Mouse (Mus musculus) cortical plate, adult 2 months (tissue): ENCODE measurements around the gene Noc3l. TPM values are rescaled to one million over a fixed set of nuclear protein-coding genes. Genes with fewer than 3 reads are reported as not detected.

Experiments
- H3K27ac ChIP-seq: fragments of 200-500 bp; 2 replicates; pipeline ENCODE4 v1.5.1; 2012; ENCODE audit warnings: low read length, control low read depth, inconsistent platforms; ENCODE audit not compliant: insufficient read depth
- H3K4me1 ChIP-seq: fragments of 200-500 bp; 2 replicates; pipeline ENCODE4 v1.6.1; 2011; ENCODE audit warnings: low read length; ENCODE audit not compliant: control insufficient read depth, insufficient read depth
- H3K4me3 ChIP-seq: fragments of 200-500 bp; 2 replicates; pipeline ENCODE4 v1.5.1; 2011; ENCODE audit warnings: mild to moderate bottlenecking, low read length, control low read depth; ENCODE audit not compliant: insufficient read depth
- CTCF ChIP-seq: fragments of 200-500 bp; IDR thresholded peaks from 2 replicates; pipeline ENCODE4 v1.5.1; 2011; ENCODE audit warnings: mild to moderate bottlenecking, control low read depth, low read length; ENCODE audit not compliant: insufficient read depth; ENCODE audit errors: extremely low read depth
- POLR2A ChIP-seq: fragments of 200-500 bp; IDR thresholded peaks from 2 replicates; pipeline ENCODE4 v1.6.1; 2011; ENCODE audit warnings: mild to moderate bottlenecking, low read length, control low read depth; ENCODE audit not compliant: insufficient read depth; ENCODE audit errors: extremely low read depth
- polyA plus RNA-seq: library from polyadenylated mRNA; depleted of rRNA; stranded (reverse); fragments of >200 nt; gene quantifications from 2 replicates; pipeline ENCODE4 v1.2.3, GENCODE M21; 2012; rRNA removed

Gene Noc3l
- polyA plus RNA-seq, 1 experiment, result 8.0 TPM

GRCm38 (mm10) chr19:38766306-38766705 is 52.7 kb downstream of the Noc3l start:
- no peaks in the 10 kb centered on the region for H3K4me1 ChIP-seq
- TF ChIP-seq POLR2A, result no peak
- TF ChIP-seq CTCF, result no peak
- H3K4me3 ChIP-seq, result no peak overlapping the region
- H3K27ac ChIP-seq, result no peak overlapping the region

GRCm38 (mm10) chr19:38760441-38760840 is 58.6 kb downstream of the Noc3l start:
- no peaks in the 10 kb centered on the region for H3K4me1 ChIP-seq
- H3K27ac ChIP-seq, result no peak overlapping the region
- TF ChIP-seq POLR2A (no peak), CTCF (no peak)
- H3K4me3 ChIP-seq, result no peak overlapping the region

GRCm38 (mm10) chr19:38758685-38759472 is 60.2 kb downstream of the Noc3l start:
- no peaks in the 10 kb centered on the region for H3K4me1 ChIP-seq
- TF ChIP-seq CTCF (no peak), POLR2A (no peak)
- H3K4me3 ChIP-seq, result no peak overlapping the region
- no peak overlapping the region for H3K27ac ChIP-seq

- H3K4me3 ChIP-seq, result no peak overlapping the region
- no peaks in the 10 kb centered on the region for H3K4me1 ChIP-seq
- no peak overlapping the region for H3K27ac ChIP-seq
- TF ChIP-seq CTCF (no peak), POLR2A (no peak)
Measured at GRCm38 (mm10) chr19:38758056-38758455, 61.0 kb downstream of the Noc3l start.

- TF ChIP-seq CTCF, result no peak
- no peak for TF ChIP-seq POLR2A
- no peak overlapping the region for H3K27ac ChIP-seq
- no peaks in the 10 kb centered on the region for H3K4me1 ChIP-seq
- H3K4me3 ChIP-seq, result no peak overlapping the region
Measured at GRCm38 (mm10) chr19:38757161-38757560, 61.9 kb downstream of the Noc3l start.

- H3K4me3 ChIP-seq, result no peak overlapping the region
- TF ChIP-seq POLR2A (no peak), CTCF (no peak)
- no peak overlapping the region for H3K27ac ChIP-seq
- H3K4me1 ChIP-seq, result no peaks in the 10 kb centered on the region
Measured at GRCm38 (mm10) chr19:38750192-38750591, 68.8 kb downstream of the Noc3l start.

GRCm38 (mm10) chr19:38746492-38747014 is 72.5 kb downstream of the Noc3l start:
- H3K4me3 ChIP-seq, result no peak overlapping the region
- H3K4me1 ChIP-seq, result no peaks in the 10 kb centered on the region
- H3K27ac ChIP-seq, result no peak overlapping the region
- TF ChIP-seq POLR2A, result no peak

- no peak for TF ChIP-seq CTCF
- TF ChIP-seq POLR2A, result no peak
- Histone ChIP-seq H3K4me3 (no peak overlapping the region), H3K4me1 (no peaks in the 10 kb centered on the region), H3K27ac (no peak overlapping the region)
Measured at GRCm38 (mm10) chr19:38745810-38746491, 73.1 kb downstream of the Noc3l start.

GRCm38 (mm10) chr19:38744546-38744945 is 74.5 kb downstream of the Noc3l start:
- no peaks in the 10 kb centered on the region for H3K4me1 ChIP-seq
- no peak overlapping the region for H3K27ac ChIP-seq
- no peak overlapping the region for H3K4me3 ChIP-seq
- TF ChIP-seq POLR2A (no peak), CTCF (no peak)

Other genes starting within 250 kb of the Noc3l start
- 6.9 and 7.0 TPM in 2 replicates for gene Tbc1d12, start 17.3 kb upstream of the Noc3l start, polyA plus RNA-seq
- 1.9 and 2.2 TPM in 2 replicates for gene Hells, start 111.7 kb upstream of the Noc3l start, polyA plus RNA-seq
- not detected in 2 replicates for gene Cyp2c55, start 187.8 kb upstream of the Noc3l start, polyA plus RNA-seq
- gene Cyp2c65, start 241.8 kb upstream of the Noc3l start, polyA plus RNA-seq, result not detected in 2 replicates